Mouse (Mus musculus): ENCODE measurements around the gene Lrp5.

Gene Lrp5

GRCm38 (mm10) chr19:3556169-3556827, 130.1 kb downstream of the Lrp5 start:
- no peak for DNase-seq (ENCODE audit: low spot score in 2 of 2)

- DNase-seq (ENCODE audit: low spot score in 2 of 2) = no peak
Measured at GRCm38 (mm10) chr19:3554785-3555184, 131.6 kb downstream of the Lrp5 start.

GRCm38 (mm10) chr19:3551573-3552159, 134.7 kb downstream of the Lrp5 start:
- no peak for DNase-seq (ENCODE audit: low spot score in 2 of 2)

GRCm38 (mm10) chr19:3550101-3550500, 136.3 kb downstream of the Lrp5 start:
- no peak for DNase-seq (ENCODE audit: low spot score in 2 of 2)

GRCm38 (mm10) chr19:3549263-3549662, 137.1 kb downstream of the Lrp5 start:
- DNase-seq (ENCODE audit: low spot score in 2 of 2) = no peak

- no peak for DNase-seq (ENCODE audit: low spot score in 2 of 2)
Measured at GRCm38 (mm10) chr19:3548311-3548710, 138.1 kb downstream of the Lrp5 start.

- DNase-seq (ENCODE audit: low spot score in 2 of 2) = no peak
Measured at GRCm38 (mm10) chr19:3544995-3545394, 141.4 kb downstream of the Lrp5 start.

- no peak for DNase-seq (ENCODE audit: low spot score in 2 of 2)
Measured at GRCm38 (mm10) chr19:3542591-3542990, 143.8 kb downstream of the Lrp5 start.

- DNase-seq (ENCODE audit: low spot score in 2 of 2) = no peak
Measured at GRCm38 (mm10) chr19:3540997-3541396, 145.4 kb downstream of the Lrp5 start.

GRCm38 (mm10) chr19:3540254-3540653, 146.1 kb downstream of the Lrp5 start:
- no peak for DNase-seq (ENCODE audit: low spot score in 2 of 2)

- DNase-seq (ENCODE audit: low spot score in 2 of 2) = no peak
Measured at GRCm38 (mm10) chr19:3539456-3539855, 146.9 kb downstream of the Lrp5 start.

GRCm38 (mm10) chr19:3537658-3538057, 148.7 kb downstream of the Lrp5 start:
- no peak for DNase-seq (ENCODE audit: low spot score in 2 of 2)

GRCm38 (mm10) chr19:3534945-3535344, 151.4 kb downstream of the Lrp5 start:
- DNase-seq (ENCODE audit: low spot score in 2 of 2) = no peak

Data from heart, adult 9 months (tissue).